11 mouse cellular contexts compared by ENCODE assay signal in the genomic region with DNA sequence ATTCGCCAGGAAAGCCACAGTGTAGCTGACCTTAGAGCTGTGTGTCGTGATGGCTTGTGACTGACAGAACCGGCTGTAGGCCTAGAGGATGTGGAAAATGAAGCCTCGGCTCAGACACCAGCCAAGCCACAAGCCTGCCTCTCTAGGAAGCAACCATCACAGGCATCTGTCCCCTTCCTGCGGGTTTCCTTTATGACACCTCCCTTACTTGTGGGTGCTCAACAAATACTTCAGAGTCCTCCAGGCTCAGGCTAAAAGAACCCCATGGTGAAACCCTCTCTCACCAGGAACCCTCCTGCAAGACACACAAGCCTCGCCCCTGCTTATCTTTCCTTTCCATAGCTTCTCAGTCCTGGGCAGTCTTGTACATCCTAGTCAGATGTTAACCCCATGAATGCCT. TPM values are rescaled to one million over a fixed set of nuclear protein-coding genes. Genes with fewer than 3 reads are reported as not detected.
DNase-seq lines count a peak whose midpoint lies in the region; TF ChIP-seq lines count a peak whose summit lies in the region.
"Had no signal": no experiment of that assay in that cellular context is flagged by ENCODE, and none has a peak within 500 bp of the region (broad histone marks: within the 10 kb centered on the region; RNA-seq: fewer than 3 reads in every experiment).

No protein-coding gene starts in this region.

- no peak for TF ChIP-seq CTCF in gastrocnemius, adult 2 months (IDR thresholded peaks at IDR 0.05)

- peak; percentile 92 for DNase-seq in 416B (ENCODE audit: low read depth)
- DNase-seq in MEL-GATA-1-ER (ENCODE audit: extremely low read depth, low read depth), result peak; percentile 47
- DNase-seq in liver, result peak; percentile 62
- DNase-seq in naive thymus-derived CD4-positive, alpha-beta T cell, adult 2 months (ENCODE audit: low read depth), result peak; percentile 80
- no peak for DNase-seq in kidney, postnatal 36 days
- no peak for DNase-seq in right cerebral cortex, postnatal 14 days
- no peak for DNase-seq in gastrocnemius, adult 2 months
- DNase-seq in retina, embryonic 14.5 days (ENCODE audit: low spot score), result no peak
- DNase-seq: adrenal gland, adult 2 months; cerebellum, adult 9-11 months had no signal

- intact Hi-C loops in gastrocnemius, adult 2 months (cut with DNase I), result no loop called here

- H3K4me3 ChIP-seq in gastrocnemius, adult 2 months, result no peak overlapping the region
- H3K4me3 ChIP-seq: heart, embryonic 15.5 days had no signal

- H3K27ac ChIP-seq in gastrocnemius, adult 2 months, result no peak overlapping the region
- H3K27ac ChIP-seq: heart, embryonic 15.5 days had no signal

RNA-seq across cellular contexts. Expression of gene Rftn1, which starts 31.9 kb away (rescaled TPM):
- 10 to 100 TPM; 11.4 to 16.9 TPM for total RNA-seq in gastrocnemius, adult 2 months (2021)

Comparison
In these comparisons a context has a peak if more than half of its experiments do, and no peak if none do; other contexts are left out.
1. DNase-seq: peak in 416B (single experiment), MEL-GATA-1-ER (single experiment), liver (single experiment) and naive thymus-derived CD4-positive, alpha-beta T cell, adult 2 months (single experiment); none in kidney, postnatal 36 days (0 of 2), right cerebral cortex, postnatal 14 days (single experiment), gastrocnemius, adult 2 months (single experiment) and retina, embryonic 14.5 days (single experiment).